Mouse (Mus musculus) liver, postnatal 0 days (tissue): ENCODE measurements around the gene Dnase1l3.

Source experiments
- CTCF ChIP-seq: sonication (generic); IDR thresholded peaks from 2 replicates; pipeline ENCODE4 v1.5.1; 2016; ENCODE audit warnings: antibody characterized with exemption, low read depth
- EP300 ChIP-seq: IDR thresholded peaks from 2 replicates; pipeline ENCODE4 v1.6.1; 2016; ENCODE audit warnings: antibody characterized with exemption, low read depth, mild to moderate bottlenecking

DNA sequence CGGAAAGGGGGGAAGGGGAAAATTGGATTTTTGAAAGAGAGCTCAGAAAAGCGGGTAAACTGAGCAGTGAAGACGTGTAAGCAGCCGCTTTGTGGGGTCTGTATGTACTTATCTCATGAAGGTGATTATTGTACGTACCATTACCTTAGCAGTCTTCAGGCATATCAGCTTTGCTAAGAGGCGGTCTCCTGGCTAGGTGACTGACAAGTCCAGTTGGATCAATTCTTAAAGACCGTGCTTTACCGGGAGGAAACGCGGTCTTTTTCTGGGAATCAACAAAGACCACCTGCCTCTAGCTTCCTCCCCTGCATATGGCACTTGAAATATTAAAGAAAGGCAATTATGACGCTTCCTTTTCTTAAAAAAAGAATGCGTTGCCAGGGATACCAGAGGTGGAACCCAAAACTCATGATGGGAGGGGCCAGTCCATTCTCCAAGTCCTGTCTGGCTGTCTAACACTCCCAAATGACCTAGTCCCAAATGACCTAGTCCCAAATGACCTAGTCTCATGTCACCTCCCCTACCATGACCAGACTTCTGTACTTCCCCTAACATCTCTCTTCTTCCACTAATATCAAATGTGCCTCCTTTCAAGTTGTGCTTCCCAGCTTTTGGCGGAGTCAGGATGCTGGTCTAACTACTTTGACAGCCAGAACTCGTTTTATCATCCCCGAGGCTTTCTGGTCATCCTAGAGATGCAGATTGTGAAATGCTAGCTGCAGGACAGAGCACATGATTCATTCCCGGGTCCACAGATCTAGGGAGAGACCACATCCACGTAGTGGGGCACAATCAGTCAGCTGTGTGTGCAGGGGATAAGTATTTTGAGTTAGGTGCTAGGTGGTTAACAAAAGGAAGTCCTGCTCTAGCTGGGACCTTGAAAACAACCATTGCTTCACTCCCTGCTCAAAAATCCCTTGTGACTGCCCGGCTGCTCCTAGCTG lies 9.6 kb upstream of the Dnase1l3 start:
- no peak for TF ChIP-seq CTCF
- TF ChIP-seq EP300 = no peak
